Mouse (Mus musculus) right cerebral cortex, postnatal 4 days (tissue): ENCODE results near the gene Lpin3.

Experiments used
- DNase-seq: peaks from one replicate; pipeline ENCODE4 v3.0.0-alpha.2; 2022

Gene Lpin3

DNA sequence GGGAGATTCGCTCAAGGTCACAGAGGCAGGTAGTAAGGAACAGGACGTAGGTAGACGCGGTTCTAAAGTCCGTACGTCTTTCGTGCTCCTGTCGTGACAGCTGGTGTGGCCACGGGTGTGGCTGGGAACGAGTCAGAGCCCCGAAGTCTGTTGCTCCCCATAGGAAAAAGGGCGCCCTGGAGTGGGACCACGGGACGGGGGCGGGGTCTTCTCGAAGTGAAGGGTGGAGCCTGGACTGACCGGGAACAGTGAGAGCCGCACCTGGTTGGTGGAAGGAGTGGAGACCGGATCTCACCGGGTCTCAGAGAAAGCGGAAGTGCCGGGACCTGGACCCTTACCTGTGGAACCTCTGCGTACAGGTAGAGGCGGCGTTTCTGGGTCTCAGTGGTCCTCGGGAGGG, 7.4 kb downstream of the Lpin3 start:
- no peak for DNase-seq

DNA sequence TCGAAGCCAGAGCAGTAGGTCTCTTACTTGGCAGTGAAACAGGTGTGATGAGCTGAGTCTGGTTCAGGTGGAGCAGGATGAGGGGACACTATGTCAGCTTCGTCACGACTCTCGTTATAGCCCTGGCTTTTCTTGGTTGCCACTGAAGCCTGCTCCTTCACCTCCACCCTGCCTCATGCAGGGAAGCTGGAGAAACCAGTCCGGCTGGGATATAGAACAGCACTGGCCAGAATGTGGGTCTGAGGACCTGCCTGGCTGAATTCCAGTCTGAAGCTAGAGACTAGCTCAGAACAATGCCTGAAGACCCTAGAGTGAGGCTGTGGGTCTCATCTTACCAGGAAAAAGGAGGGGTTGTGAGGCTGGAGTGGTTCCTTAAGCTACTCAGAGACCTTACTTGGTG, 10.6 kb downstream of the Lpin3 start:
- no peak for DNase-seq

DNA sequence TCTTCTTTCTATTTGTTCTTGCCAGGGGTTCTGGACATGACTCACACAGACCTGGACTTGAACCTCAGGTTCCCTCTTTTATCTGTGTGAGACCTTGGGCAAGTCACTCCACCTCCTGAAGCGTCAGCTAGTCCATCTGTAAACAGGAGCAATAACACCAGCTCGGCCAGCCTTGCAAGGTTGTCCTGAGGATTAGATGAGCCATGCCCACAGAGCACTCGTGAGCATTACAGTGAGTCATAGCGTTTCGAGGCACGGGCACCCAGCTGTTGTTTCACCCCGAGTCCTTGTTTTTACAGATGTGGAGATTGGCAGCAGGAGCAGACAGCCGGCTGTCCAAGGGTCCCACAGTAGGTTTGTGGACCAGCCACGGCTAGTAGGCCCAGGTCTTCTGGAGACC, 11.2 kb downstream of the Lpin3 start:
- DNase-seq, result no peak

DNA sequence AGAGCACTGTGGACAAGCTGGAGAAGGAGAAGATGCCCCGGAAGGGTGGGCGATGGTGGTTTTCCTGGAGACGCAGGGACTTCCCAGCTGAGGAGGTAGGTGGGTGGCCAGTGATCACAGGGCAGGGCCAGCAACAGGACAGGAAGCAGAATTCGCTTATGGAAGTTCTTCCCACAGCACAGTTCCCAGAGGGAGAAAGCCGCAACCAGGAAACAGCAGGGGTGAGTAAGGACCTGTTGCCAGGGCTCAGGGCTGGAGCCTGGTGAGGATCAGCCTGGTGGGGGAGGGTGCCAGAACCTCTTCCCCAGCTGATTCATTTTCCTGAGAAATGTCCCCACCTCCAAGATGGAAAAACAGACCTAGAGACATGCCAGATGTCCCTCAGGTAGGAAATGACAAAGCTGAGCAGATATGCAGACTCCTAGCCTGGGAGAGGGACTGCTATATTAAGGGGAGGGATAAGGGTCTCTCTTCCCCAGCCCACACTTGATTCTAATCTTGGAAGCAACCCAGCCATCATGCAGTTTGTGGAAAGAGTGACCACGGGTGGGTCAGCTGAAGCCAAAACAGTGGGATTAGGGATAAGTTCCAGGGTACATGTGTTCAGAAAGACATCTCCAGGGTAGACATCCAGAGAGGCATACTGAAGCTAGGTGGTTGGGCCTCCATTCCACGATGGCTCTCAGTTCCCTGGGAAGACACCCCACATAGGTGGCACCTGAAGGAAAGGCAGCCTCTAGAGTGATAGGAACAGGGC, 21.4 kb downstream of the Lpin3 start:
- DNase-seq, result no peak

DNA sequence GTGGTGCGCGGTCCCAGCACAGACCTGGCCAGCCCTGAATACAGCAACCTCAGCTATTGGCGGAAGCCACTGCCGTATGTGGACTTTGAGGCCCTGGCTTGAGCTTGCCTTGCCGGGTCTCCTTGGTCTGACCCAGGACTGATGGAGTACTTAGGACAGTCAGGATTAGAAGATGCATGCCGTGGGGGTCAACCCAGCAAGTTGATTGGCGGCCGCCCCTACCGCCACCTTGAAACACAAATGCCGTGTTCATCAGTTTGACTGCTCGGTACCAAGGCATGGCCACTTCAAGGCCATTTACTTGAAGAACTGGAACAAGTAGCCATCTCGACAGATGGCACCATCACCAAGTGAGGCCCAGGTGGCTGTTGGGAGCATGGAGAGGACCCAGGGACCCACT, 24.8 kb downstream of the Lpin3 start:
- no peak for DNase-seq

DNA sequence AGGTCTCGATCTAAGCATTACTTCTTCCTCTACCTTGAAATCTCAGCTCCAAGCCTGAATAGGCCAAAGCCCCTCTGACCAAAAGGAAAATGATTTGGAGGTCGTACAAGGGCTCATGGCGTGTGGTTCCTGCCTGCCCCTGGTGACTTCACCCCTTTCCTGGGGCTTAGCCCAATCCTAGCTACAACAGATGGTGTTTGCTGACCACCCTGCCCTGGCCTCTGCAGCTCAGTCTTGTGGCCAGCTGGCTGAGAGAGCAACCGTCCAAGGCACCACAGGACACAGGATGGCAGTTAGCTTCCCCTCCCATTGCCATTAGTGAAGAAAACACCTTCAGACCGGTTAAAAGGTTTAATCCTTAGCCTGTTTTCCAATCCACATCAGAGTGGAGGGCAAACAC, 25.6 kb downstream of the Lpin3 start:
- no peak for DNase-seq

DNA sequence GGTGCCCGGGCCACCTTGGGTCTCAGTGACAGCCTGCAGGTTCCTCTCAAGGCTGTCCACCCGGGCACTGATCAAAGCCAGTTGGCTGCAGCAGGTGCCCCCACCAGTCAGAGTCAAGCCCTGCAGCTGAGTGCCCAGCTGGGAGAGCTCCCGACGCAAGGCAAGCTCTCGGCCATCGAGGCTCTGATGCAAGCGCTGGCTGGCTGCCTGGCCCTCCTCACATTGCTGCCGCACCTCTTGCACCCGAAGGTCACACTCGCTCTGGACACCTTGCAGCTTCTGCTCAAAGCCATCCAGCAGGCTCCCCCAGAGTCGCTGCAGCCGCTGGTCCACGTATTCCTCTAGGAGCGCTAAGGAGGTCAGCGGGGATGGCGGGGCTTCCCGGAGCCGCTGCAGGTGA, 28.1 kb downstream of the Lpin3 start:
- DNase-seq, result no peak

DNA sequence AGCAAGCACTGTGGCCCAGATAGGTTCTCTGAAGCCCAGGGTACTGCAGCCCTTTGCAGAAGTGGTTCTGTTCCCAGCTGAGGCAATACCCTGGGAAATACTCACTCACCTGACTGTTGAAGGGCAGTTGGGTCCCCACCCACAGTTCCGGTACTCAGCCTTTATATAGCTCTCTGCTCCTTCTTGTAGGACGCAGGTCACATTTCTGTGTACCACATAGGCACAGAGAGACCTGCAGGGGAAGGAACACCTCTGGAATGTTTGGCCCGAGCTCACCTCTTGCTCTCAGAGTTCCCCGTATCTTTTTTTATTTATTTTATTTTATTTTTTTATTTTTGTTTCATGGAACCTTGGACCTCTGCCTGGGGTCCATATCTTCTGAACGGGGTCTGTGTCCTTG, 30.2 kb downstream of the Lpin3 start:
- DNase-seq, result no peak

- no peak for DNase-seq
Observed at GRCm38 (mm10) chr2:160911558-160912201, 31.2 kb downstream of the Lpin3 start.

DNA sequence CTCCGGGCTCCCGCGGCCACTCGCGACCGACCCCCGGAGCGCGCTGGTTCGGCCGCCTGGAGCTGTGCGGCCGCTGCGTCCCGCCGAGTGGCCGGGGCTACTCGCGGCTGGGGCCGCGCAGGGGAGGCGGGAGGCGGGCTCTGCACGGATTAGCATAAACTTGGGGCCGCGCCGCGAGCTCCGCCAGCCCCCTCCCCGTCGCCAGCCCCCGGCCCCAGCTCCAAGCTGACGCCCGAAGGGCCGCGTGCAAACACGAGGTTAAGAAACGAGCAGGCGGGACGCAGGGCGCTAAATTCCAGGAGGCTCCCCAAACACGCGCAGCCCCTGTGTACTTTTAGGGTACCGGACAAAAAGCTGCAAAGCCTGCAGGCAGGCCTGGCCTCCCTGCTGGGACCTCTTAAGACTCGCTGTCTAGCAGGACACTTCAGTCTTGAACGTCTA, 31.8 kb downstream of the Lpin3 start, which contains the start of gene Emilin3:
Gene Emilin3 (minus strand): TSS at position 98 of the 441 bp plus-strand sequence.
- no peak for DNase-seq

- DNase-seq, result no peak
Observed at GRCm38 (mm10) chr2:160914656-160915055, 34.2 kb downstream of the Lpin3 start.

GRCm38 (mm10) chr2:160915821-160916610, 35.5 kb downstream of the Lpin3 start:
- DNase-seq, result no peak

- no peak for DNase-seq
Observed at GRCm38 (mm10) chr2:160916714-160917113, 36.2 kb downstream of the Lpin3 start.

GRCm38 (mm10) chr2:160917313-160917712, 36.8 kb downstream of the Lpin3 start:
- DNase-seq, result no peak

- DNase-seq, result no peak
Observed at GRCm38 (mm10) chr2:160918154-160918929, 37.9 kb downstream of the Lpin3 start.

- no peak for DNase-seq
Observed at GRCm38 (mm10) chr2:160918930-160919215, 38.4 kb downstream of the Lpin3 start.

DNA sequence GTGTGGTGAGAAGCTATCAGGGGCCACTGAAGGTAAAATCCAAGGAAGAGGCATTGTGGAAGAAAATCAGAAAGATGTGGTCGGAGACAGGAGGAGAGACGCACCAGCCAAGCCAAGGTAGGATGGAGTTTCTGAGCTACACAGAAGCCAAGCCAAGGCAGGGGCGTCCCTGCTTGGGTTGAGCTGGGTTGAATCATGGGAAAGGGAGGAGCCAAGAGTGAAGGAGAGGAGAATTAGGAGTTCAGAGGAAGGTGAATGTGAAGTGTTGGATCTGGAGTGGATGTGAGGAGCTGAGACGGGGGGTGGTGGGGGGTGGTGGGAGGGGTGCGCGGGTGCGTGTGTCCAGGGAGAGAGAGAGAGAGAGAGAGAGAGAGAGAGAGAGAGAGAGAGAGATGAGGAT, 40.8 kb downstream of the Lpin3 start:
- DNase-seq, result no peak

DNA sequence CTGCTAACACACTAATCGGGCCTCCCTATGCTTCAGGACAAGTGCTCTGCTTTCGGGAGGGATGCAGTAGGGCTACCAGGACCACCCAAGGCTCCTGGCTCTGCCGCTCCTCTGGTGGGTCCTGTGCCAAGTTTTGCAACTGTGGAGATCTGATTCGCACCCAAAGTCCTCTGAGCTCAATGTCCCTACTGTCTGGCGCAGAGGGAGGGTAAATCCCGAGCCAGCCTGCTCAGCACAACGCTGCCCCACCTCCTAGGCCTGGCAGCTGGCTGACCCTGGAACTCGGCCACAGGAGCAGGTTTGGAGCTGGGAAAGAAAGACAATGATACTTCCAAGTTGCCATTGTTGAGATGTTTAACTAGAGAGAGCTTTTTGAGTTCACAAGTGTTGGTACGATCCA, 44.7 kb downstream of the Lpin3 start:
- DNase-seq, result peak; percentile 29

DNA sequence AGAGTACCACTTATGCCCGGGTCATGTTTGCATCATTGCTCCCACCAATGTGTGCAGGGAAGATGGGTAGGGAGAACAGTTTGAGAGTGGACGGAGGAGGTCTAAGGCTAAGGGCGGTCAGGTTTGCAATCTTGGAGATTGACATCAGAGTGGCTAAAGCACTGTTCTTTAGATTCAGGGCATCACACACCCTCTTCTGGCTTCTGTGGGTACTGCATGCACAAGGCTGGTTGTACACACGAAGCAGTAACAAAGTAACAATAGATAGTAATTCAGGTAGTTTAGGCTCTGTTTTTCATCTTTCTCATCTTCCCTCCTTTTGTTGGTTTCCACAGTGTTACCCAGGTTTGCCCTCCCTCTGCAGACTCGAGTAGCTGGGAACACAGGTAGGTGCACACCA, 50.9 kb downstream of the Lpin3 start:
- no peak for DNase-seq

DNA sequence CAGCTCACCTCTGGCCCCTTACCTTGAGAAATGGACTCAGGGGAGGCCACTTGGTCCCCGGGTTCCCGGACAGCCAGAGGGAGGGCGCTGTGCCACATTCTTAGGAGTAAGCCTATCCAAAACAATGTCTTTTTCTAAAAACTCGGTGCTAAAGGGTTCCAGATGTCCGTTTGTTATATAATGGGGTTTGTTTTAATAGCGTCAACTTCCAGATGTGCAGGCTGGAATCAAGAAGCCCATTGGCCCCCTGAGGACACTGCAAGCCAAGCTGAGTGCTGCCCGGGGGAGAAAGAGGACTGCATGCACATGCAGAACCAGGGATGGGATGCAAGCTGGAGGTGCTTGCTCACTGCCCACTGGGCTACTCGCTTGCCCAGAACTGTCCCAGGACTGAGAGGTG, 51.9 kb downstream of the Lpin3 start:
- DNase-seq, result no peak

DNA sequence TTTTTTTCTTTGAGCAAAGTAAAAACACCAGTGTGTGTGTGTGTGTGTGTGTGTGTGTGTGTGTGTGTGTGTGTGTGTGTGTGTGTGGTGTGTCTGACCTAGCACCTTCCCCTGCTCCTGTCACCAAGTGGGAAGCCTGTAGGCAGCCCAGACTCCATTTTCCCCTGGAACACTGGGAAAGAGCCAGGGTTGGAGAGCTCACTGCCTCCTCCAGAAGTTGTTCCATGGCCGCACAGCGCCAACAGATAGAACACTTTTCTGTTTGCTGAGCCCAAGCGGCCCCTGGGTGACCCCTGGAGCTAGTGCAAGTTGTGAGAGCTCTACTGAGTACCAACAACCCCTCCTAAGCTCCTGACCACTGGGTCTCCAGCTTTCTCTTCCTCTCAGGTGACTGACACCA, 52.5 kb downstream of the Lpin3 start:
- no peak for DNase-seq

- no peak for DNase-seq
Observed at GRCm38 (mm10) chr2:160933890-160934289, 53.4 kb downstream of the Lpin3 start.

DNA sequence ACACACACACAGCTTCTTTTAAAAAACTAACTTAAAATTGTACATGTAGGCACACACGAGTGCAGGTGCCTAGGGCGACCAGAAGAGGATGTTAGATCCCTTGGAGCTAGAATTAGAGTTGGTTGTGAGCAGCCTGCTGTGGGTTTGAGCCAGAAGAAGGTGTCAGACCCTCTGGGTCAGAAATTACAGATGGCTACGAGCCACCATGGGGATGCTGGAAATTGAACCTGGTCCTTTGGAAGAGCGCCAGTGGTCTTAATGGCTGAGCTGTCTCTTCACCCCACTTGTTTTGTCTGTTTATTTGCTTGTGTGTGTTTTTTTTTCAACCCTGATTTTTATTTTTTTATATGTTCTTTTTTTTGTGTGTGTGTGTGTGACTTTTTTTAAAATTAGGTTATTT, 54.0 kb downstream of the Lpin3 start:
- DNase-seq, result no peak
